Mouse (Mus musculus): ENCODE results near the gene Dlec1. TPM values are rescaled to one million over a fixed set of nuclear protein-coding genes. Genes with fewer than 3 reads are reported as not detected.

The Dlec1 gene
- total RNA-seq (2023): under 1 TPM in 1 of 2 experiments, not detected in 1; 0.57 TPM

GRCm38 (mm10) chr9:119101992-119102782 lies at the start of gene Dlec1:
Gene Dlec1, plus strand, starts transcription at chr9:119102478.

GRCm38 (mm10) chr9:119093419-119094295 lies 8.6 kb upstream of the Dlec1 start, which contains the start of gene Plcd1:
Gene Plcd1, minus strand, starts transcription at chr9:119093502.

GRCm38 (mm10) chr9:119156278-119157201 lies 54.3 kb downstream of the Dlec1 start, which contains the start of gene Acaa1b:
Gene Acaa1b, minus strand, starts transcription at chr9:119157093.

GRCm38 (mm10) chr9:119158861-119159260 lies 56.6 kb downstream of the Dlec1 start, which contains the start of gene Gm47289:
Gene Gm47289, plus strand, starts transcription at chr9:119159161.

Other genes starting within 250 kb of the Dlec1 start
- 10 to 100 TPM; 20.7 to 22.2 TPM for gene Ctdspl, start 176.0 kb upstream of the Dlec1 start, total RNA-seq (2023)
- 10 to 100 TPM; 46.5 to 50.8 TPM for gene Vill, start 49.7 kb upstream of the Dlec1 start, total RNA-seq (2023)
- gene Plcd1, start 9.0 kb upstream of the Dlec1 start, total RNA-seq (2023): 1 to 10 TPM in 1 of 2 experiments, under 1 TPM in 1; 0.85 to 2.3 TPM
- gene Acaa1b, start 54.6 kb downstream of the Dlec1 start, total RNA-seq (2023): under 1 TPM; 0.26 to 0.88 TPM
- gene Gm47289, start 56.7 kb downstream of the Dlec1 start, total RNA-seq (2023): not detected
- gene Slc22a13, start 106.6 kb downstream of the Dlec1 start, total RNA-seq (2023): not detected
- gene Oxsr1, start 219.9 kb downstream of the Dlec1 start, total RNA-seq (2023): 10 to 100 TPM; 24.2 to 25.8 TPM
- gene Acaa1a, start 237.2 kb downstream of the Dlec1 start, total RNA-seq (2023): 10 to 100 TPM; 47.4 to 49.3 TPM
- gene Myd88, start 238.9 kb downstream of the Dlec1 start, total RNA-seq (2023): 10 to 100 TPM; 71.1 to 86.1 TPM

Measured in neutrophil, adult 83 days (primary cell).